Mouse (Mus musculus): ENCODE results near the gene B3gnt6.

The B3gnt6 gene

GRCm38 (mm10) chr7:98149802-98150201 lies 49.5 kb downstream of the B3gnt6 start:
- peak; percentile 63 for DNase-seq (ENCODE audit: low spot score)

DNA sequence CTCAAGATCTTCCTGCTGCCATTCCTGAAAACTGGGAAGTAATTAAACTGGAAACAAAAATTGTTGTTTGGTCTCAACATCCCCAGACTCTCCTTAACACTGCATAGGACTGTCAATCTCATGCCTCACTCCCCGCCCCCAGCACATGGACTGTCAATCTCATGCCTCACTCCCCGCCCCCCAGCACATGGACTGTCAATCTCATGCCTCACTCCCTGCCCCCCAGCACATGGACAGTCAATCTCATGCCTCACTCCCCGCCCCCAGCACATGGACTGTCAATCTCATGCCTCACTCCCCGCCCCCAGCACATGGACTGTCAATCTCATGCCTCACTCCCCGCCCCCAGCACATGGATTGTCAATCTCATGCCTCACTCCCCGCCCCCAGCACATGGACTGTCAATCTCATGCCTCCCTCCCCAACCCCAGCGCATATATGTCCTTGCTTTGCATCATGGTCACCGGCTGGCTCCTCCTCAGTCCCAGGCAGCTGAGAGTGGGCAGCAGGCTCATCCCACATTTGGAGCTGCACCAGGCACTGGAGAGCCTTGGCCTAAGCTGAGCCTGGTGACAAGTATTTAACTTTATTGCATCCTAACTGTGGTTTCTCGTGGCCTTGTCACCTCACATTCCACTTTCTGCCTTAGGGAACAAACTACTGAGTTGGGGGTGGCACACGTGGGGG lies 50.4 kb downstream of the B3gnt6 start:
- DNase-seq (ENCODE audit: low spot score) = no peak

GRCm38 (mm10) chr7:98147766-98148165 lies 51.5 kb downstream of the B3gnt6 start:
- no peak for DNase-seq (ENCODE audit: low spot score)

DNA sequence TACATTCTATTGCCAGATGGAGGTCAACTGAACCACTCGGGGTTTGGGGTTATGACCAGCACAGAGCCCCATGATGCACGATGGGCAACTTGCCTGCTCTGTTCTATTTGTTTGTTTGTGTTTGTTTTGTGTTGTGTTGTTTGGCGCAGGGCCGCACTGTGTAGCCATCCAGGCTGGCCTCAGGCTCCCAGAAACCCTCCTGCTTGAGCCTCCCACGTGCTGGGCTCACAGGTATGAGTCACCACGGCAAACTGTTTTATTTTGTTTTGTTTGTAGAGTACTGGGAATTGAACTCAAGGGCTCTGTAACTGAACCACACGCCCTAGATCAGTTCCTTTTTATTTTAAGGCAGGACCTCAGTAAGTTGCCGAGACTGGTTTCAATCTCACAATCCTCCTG lies 52.8 kb downstream of the B3gnt6 start:
- no peak for DNase-seq (ENCODE audit: low spot score)

GRCm38 (mm10) chr7:98145842-98146446 lies 53.3 kb downstream of the B3gnt6 start:
- no peak for DNase-seq (ENCODE audit: low spot score)

GRCm38 (mm10) chr7:98145402-98145801 lies 53.9 kb downstream of the B3gnt6 start, which contains the start of gene Omp:
Omp (minus strand) TSS chr7:98145502.
- DNase-seq (ENCODE audit: low spot score) = no peak

DNA sequence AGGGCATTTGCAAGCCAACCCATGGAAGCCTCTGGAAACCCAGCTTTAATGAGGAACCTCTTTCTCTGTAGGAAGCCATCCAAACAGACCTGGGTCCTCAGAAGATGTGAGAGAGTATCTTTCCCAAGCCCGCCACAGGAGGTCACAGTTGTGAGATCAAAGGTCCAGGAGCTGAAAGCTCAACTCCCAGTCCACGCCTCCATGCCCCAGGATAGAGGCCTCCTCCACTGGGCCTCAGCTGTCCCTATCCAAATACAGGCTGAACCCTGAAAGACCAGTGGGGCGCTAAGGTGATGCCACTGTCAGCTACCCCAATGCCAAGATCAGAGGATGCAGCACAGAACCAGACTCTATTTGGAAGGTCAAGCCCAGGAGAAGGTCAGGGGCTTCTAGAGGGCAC lies 56.6 kb downstream of the B3gnt6 start:
- no peak for DNase-seq (ENCODE audit: low spot score)

All from yolk sac, embryonic 10.5 days (tissue).